Mouse (Mus musculus) kidney, adult 11 months (tissue): ENCODE results near the gene Snd1.

Source experiments
- DNase-seq: peaks from one replicate; pipeline ENCODE4 v3.0.0; 2022

Gene Snd1

GRCm38 (mm10) chr6:28645231-28645630 lies 170.3 kb downstream of the Snd1 start:
- no peak for DNase-seq

GRCm38 (mm10) chr6:28656511-28656910 lies 181.6 kb downstream of the Snd1 start:
- no peak for DNase-seq

GRCm38 (mm10) chr6:28663004-28663403 lies 188.1 kb downstream of the Snd1 start:
- no peak for DNase-seq

- no peak for DNase-seq
Measured at GRCm38 (mm10) chr6:28663670-28664069, 188.7 kb downstream of the Snd1 start.

- DNase-seq = no peak
Measured at GRCm38 (mm10) chr6:28664716-28665115, 189.8 kb downstream of the Snd1 start.

GRCm38 (mm10) chr6:28667586-28667985 lies 192.6 kb downstream of the Snd1 start:
- no peak for DNase-seq

GRCm38 (mm10) chr6:28669251-28669650 lies 194.3 kb downstream of the Snd1 start:
- DNase-seq = no peak

GRCm38 (mm10) chr6:28672388-28672787 lies 197.4 kb downstream of the Snd1 start:
- DNase-seq = no peak

GRCm38 (mm10) chr6:28674686-28675085 lies 199.7 kb downstream of the Snd1 start:
- DNase-seq = no peak

GRCm38 (mm10) chr6:28678896-28679295 lies 204.0 kb downstream of the Snd1 start:
- no peak for DNase-seq

GRCm38 (mm10) chr6:28680537-28680936 lies 205.6 kb downstream of the Snd1 start:
- DNase-seq = peak; percentile 8

GRCm38 (mm10) chr6:28681521-28682457 lies 206.8 kb downstream of the Snd1 start:
- DNase-seq = no peak

GRCm38 (mm10) chr6:28685052-28685451 lies 210.1 kb downstream of the Snd1 start:
- no peak for DNase-seq

GRCm38 (mm10) chr6:28685745-28686144 lies 210.8 kb downstream of the Snd1 start:
- DNase-seq = no peak

GRCm38 (mm10) chr6:28687776-28688175 lies 212.8 kb downstream of the Snd1 start:
- DNase-seq = no peak

- DNase-seq = no peak
Measured at GRCm38 (mm10) chr6:28692659-28693058, 217.7 kb downstream of the Snd1 start.

GRCm38 (mm10) chr6:28697214-28697613 lies 222.3 kb downstream of the Snd1 start:
- no peak for DNase-seq

GRCm38 (mm10) chr6:28704612-28705011 lies 229.7 kb downstream of the Snd1 start:
- no peak for DNase-seq

- no peak for DNase-seq
Measured at GRCm38 (mm10) chr6:28705384-28706107, 230.6 kb downstream of the Snd1 start.

GRCm38 (mm10) chr6:28706108-28706975 lies 231.4 kb downstream of the Snd1 start:
- no peak for DNase-seq

GRCm38 (mm10) chr6:28706976-28707592 lies 232.1 kb downstream of the Snd1 start:
- no peak for DNase-seq

GRCm38 (mm10) chr6:28710035-28710434 lies 235.1 kb downstream of the Snd1 start:
- no peak for DNase-seq
